Mouse (Mus musculus): ENCODE data around the gene Eml4. TPM values are rescaled to one million over a fixed set of nuclear protein-coding genes. Genes with fewer than 3 reads are reported as not detected.

Gene Eml4
- polyA plus RNA-seq, 1 experiment: 0.01 TPM

DNA sequence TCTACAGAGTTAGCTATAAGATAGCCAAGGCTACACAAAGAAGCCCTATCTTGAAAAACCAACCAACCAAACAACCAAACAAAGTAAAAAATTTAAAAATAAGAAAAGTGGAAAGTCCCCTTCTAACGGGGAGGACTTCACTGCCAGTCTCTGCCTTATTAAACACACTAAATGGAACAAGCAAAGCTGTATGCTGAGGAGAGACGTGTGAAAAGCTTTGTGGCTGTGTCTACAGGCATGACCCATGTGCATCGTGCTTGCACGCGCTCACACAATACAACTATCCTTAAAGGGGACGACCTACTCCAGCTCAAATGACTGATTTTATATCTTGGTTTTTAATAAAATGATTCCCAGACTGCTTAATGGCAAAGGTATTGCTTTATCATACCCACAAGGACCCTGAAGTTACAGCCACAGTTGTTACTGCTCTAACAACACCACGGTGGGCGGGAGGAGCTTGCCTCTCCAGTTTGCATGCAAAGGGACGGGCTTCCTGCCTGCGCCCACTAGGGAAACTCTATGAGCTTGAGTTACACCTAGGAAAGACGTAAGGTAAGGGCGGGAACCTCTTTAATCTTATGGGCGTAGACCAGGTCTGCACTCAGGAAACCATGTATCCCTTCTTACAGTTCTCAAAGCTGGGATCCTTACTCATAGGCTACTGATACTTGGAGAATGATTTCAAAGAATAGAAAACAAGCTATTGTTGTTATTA, 11.2 kb upstream of the Eml4 start:
- TF ChIP-seq TAL1 (IDR thresholded peaks at IDR 0.05; ENCODE audit: low read length): no peak
- no peak for TF ChIP-seq GATA1 (IDR thresholded peaks at IDR 0.05; ENCODE audit: low read length)
- H3K36me3 ChIP-seq (ENCODE audit: control insufficient read depth): no peaks in the 10 kb centered on the region
- no peaks in the 10 kb centered on the region for H3K27me3 ChIP-seq (ENCODE audit: control insufficient read depth)
- peaks cover 2% of the 10 kb centered on the region; the same call in 1 of the 2 replicates for H3K4me1 ChIP-seq (ENCODE audit: control insufficient read depth)
- H3K9me3 ChIP-seq (ENCODE audit: control insufficient read depth, low read length): no peaks in the 10 kb centered on the region
- no peak overlapping the region for H3K4me3 ChIP-seq (replicated peaks)

DNA sequence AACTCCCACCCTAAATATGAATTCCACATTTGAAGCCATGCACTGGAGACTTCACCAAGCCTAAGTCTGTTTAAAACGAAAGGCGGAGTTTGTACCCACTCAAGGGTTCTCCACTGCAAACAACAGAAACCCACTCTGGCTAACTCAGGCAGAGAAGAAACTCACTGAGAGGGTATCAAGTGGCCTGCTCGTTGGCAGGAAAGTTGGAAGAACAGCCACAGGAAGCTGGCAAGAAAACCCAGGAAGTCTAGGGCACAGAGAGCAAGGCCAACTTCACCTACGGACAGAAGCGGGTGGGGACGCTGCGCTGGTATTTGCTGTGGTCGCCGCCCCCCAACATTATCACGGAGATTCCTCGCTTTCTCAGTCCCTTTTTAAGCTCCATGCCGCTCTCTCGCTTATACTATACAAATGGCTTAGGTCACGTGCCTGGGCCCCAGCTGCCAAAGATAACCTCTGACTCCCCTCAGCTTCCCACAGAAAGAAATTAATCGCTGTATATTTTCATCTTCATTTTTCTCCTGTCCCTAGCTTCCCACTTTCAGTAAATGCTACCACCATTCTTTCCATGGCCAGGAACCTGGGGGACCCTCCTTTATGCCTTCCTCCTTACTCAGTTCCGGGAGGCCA, 9.7 kb upstream of the Eml4 start:
- H3K27me3 ChIP-seq (ENCODE audit: control insufficient read depth): no peaks in the 10 kb centered on the region
- H3K36me3 ChIP-seq (ENCODE audit: control insufficient read depth): no peaks in the 10 kb centered on the region
- no peak overlapping the region for H3K4me3 ChIP-seq (replicated peaks)
- TF ChIP-seq GATA1 (IDR thresholded peaks at IDR 0.05; ENCODE audit: low read length) (no peak), TAL1 (IDR thresholded peaks at IDR 0.05; ENCODE audit: low read length) (no peak)
- H3K9me3 ChIP-seq (ENCODE audit: control insufficient read depth, low read length): no peaks in the 10 kb centered on the region
- H3K4me1 ChIP-seq (ENCODE audit: control insufficient read depth): no peaks in the 10 kb centered on the region; the same call in 1 of the 2 replicates

DNA sequence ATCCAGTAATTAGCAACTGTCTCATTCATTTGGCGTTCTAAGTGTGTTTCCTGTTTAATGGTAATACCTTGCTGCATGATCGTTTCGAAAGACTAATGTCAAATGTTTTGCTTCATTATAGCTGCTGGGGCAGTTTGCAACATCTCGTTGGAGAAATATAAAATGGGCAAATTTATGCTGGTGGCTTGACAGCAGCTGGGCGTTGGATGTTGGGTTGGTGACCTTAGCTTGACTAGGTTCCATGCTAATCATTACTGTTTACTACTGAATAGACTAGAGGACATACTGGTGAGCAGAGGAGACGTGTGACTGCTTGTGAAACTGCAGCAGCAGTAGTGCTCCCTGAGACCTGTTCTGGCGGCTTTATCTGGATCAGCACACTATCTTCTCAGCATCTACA, 6.5 kb upstream of the Eml4 start:
- H3K36me3 ChIP-seq (ENCODE audit: control insufficient read depth): no peaks in the 10 kb centered on the region
- H3K27me3 ChIP-seq (ENCODE audit: control insufficient read depth): no peaks in the 10 kb centered on the region
- H3K4me1 ChIP-seq (ENCODE audit: control insufficient read depth): no peaks in the 10 kb centered on the region; the same call in 1 of the 2 replicates
- H3K9me3 ChIP-seq (ENCODE audit: control insufficient read depth, low read length): no peaks in the 10 kb centered on the region
- no peak for TF ChIP-seq GATA1 (IDR thresholded peaks at IDR 0.05; ENCODE audit: low read length)
- H3K4me3 ChIP-seq (replicated peaks): no peak overlapping the region

DNA sequence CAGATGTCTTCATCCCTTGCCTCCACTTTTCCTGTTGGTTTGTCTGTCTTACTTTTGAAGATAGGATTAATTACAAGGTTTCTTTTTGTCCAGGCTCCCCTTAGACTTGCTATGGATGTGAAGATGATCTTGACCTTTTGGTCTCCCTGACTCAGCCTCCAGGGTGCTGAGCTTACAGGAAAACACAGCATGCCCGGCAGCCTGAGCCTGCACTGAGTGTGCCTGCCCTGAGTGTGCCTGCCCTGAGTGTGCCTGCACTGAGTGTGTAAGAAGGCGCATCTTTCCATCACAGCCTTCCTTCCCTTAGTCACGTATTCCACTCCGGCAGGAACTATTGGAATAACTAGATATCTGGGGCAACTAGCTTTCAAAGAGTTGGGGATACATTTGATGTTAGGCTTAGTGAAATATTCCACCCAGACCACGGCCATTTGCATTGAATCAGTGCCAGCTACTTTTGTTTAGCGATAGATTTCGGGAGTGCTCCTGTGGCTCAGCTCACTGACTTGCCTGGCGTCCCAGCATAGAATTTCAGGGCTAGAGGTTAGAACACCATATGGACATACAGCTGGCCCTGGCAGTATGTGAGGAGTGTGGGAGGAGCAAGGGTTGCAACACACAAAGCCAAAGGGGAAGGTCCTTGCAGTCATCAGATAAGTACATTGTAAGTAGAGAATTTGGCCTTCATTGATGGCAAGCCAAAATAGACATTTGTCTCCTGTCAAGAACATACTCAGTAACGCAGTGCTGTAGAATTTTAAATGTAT, 2.5 kb upstream of the Eml4 start:
- H3K9me3 ChIP-seq (ENCODE audit: control insufficient read depth, low read length): no peaks in the 10 kb centered on the region
- peaks cover 27% of the 10 kb centered on the region for H3K4me1 ChIP-seq (ENCODE audit: control insufficient read depth)
- peaks cover 24% of the 10 kb centered on the region for H3K27me3 ChIP-seq (ENCODE audit: control insufficient read depth)
- no peaks in the 10 kb centered on the region for H3K36me3 ChIP-seq (ENCODE audit: control insufficient read depth)
- TF ChIP-seq TAL1 (IDR thresholded peaks at IDR 0.05; ENCODE audit: low read length) (no peak), GATA1 (IDR thresholded peaks at IDR 0.05; ENCODE audit: low read length) (no peak)
- H3K4me3 ChIP-seq (replicated peaks): no peak overlapping the region

DNA sequence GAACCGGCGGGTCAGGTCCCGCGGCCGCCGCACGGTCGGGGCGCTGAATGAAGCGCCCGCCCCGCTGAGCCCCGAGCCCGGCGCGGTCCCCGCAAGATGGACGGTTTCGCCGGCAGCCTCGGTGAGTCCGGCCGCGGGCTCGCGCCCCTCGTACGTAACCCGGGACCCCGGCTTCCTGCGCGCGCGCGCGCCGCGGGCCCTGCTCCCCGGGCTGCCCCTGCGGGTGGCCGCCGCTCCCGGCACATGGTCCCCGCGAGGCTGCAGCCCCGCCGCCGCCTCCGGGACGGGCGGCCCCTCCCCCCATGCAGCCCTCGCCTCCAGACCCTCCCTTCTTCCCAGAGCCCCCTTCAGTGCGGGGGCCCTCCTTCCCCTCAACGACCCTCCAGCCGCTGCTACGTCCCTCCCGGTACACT, 394 bp downstream of the Eml4 start:
- Histone ChIP-seq H3K4me3 (replicated peaks) (peak overlapping the region; percentile 74), H3K27me3 (ENCODE audit: control insufficient read depth) (peaks cover 29% of the 10 kb centered on the region)
- TF ChIP-seq GATA1 (IDR thresholded peaks at IDR 0.05; ENCODE audit: low read length) (no peak), TAL1 (IDR thresholded peaks at IDR 0.05; ENCODE audit: low read length) (no peak)

DNA sequence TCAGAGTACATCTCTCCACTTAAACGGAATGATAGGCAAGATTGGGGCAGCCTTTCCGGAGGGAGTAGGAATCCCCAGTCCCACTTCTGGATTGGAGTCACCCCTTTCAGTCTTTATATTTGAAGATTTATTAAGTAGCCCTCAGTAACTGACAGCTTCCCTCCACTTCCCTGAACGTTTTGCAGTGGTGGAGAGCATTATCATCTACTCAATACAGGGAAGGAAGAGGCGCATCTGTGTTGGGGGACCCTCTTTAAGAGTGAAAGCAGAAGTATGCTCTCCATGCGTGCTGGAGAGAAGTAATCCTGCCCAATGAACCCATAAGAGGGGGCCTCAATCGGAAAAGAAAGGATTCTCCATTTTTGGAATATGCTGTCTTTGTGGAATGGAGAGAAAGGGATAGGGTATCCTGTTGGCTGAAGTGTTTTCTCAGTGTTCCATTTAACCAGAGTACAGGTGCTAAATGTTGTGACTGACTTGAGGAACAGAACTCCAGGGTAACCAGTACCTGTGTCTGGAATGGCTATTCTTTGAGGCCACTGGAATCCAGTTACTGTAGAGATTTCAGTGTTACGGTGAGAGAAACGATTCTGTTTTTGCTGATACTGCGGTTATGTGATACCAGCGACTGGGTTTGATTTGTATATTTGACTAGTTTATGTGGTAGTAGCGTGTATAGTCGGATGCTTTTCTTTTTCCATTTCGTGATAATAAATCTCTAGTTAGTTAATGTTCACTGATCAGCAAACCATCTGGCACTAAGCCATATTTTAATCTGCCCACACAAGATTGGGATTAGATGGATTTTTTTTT, 1.1 kb downstream of the Eml4 start:
- TF ChIP-seq GATA1 (IDR thresholded peaks at IDR 0.05; ENCODE audit: low read length) (no peak), TAL1 (IDR thresholded peaks at IDR 0.05; ENCODE audit: low read length) (no peak)
- peaks cover 36% of the 10 kb centered on the region for H3K4me1 ChIP-seq (ENCODE audit: control insufficient read depth)
- no peaks in the 10 kb centered on the region for H3K9me3 ChIP-seq (ENCODE audit: control insufficient read depth, low read length)
- no peaks in the 10 kb centered on the region for H3K36me3 ChIP-seq (ENCODE audit: control insufficient read depth)
- peaks cover 29% of the 10 kb centered on the region for H3K27me3 ChIP-seq (ENCODE audit: control insufficient read depth)
- peak overlapping the region; percentile 74 for H3K4me3 ChIP-seq (replicated peaks)

More for the DNA sequence above, 394 bp downstream of the Eml4 start:
- peaks cover 36% of the 10 kb centered on the region for H3K4me1 ChIP-seq (ENCODE audit: control insufficient read depth)
- no peaks in the 10 kb centered on the region for H3K9me3 ChIP-seq (ENCODE audit: control insufficient read depth, low read length)
- H3K36me3 ChIP-seq (ENCODE audit: control insufficient read depth): no peaks in the 10 kb centered on the region

DNA sequence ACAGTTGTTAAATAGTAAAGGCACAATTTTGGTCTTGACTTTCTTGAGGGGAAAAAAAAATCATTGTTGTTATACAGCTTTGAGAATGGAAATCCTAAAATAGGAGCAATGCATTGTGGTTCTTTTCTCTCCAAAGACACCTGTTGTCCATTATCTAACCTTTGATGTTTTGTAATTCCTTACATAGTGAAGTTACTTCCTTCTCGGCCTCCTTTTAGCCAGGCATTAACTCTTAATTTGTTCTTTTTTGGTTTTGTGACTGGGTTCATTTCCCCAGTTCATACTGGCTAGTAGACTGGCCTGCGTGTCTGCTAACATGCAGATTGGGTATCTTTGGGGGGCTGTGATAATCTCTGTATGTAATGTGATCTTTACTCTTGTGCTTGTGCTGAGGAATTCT, 1.7 kb downstream of the Eml4 start:
- Histone ChIP-seq H3K4me1 (ENCODE audit: control insufficient read depth) (peaks cover 36% of the 10 kb centered on the region), H3K36me3 (ENCODE audit: control insufficient read depth) (no peaks in the 10 kb centered on the region), H3K27me3 (ENCODE audit: control insufficient read depth) (peaks cover 29% of the 10 kb centered on the region), H3K4me3 (replicated peaks) (no peak overlapping the region), H3K9me3 (ENCODE audit: control insufficient read depth, low read length) (no peaks in the 10 kb centered on the region)
- TF ChIP-seq GATA1 (IDR thresholded peaks at IDR 0.05; ENCODE audit: low read length) (no peak), TAL1 (IDR thresholded peaks at IDR 0.05; ENCODE audit: low read length) (no peak)

DNA sequence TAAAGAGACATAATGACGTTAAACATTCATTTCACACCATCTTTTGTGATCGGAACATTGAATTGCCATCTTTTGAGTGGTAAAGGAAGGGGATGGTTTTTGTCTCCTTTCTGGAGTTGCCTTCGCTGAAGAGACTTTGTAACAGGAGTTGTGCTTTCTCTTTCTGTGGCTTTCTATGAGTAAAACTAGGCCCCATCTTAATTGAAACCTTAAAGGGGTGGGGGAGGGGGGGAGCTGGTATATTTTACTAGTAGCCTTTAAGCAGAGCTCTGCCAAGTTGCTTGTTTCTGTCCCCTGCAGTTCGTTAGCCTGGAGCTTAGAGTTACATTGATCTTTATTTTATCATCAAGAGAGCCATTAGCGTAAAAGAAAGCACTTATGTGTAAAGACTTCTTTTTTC, 2.3 kb downstream of the Eml4 start:
- TF ChIP-seq TAL1 (IDR thresholded peaks at IDR 0.05; ENCODE audit: low read length) (no peak), GATA1 (IDR thresholded peaks at IDR 0.05; ENCODE audit: low read length) (no peak)
- Histone ChIP-seq H3K4me1 (ENCODE audit: control insufficient read depth) (peaks cover 36% of the 10 kb centered on the region), H3K36me3 (ENCODE audit: control insufficient read depth) (no peaks in the 10 kb centered on the region), H3K4me3 (replicated peaks) (no peak overlapping the region), H3K9me3 (ENCODE audit: control insufficient read depth, low read length) (no peaks in the 10 kb centered on the region), H3K27me3 (ENCODE audit: control insufficient read depth) (peaks cover 29% of the 10 kb centered on the region)

Measured in erythroblast, embryonic 14.5 days (primary cell).